Mouse (Mus musculus): ENCODE measurements at regions not wholly inside any gene's neighbourhood (a gene's known extent, or its start where the extent isn't known, plus 50 kb on each side); places are given as distances from the start of the nearest gene placed in this dataset.

DNA sequence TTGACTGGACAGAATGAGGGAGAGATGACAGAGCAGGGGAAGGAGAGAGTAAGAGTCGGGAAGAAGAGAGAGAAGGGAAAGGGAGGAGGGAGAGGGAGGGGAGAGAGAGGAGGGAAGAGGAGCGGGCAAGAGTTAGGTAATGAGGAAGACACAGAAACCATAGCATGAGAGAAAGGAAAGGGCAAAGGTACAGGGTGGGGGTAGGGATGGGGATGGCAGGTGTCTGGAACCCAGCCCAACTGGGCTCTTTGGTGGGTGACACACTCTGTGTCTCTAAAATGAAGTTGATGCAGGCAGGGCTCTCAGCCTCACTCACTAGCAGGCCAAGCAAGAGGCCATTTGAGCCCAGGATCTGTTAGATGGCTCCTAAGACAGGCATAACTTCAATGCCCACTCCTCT lies 263.1 kb downstream of the Matn1 start:
- Histone ChIP-seq H3K4me3 (replicated peaks; ENCODE audit: low read length) (no peak overlapping the region), H3K27me3 (ENCODE audit: control insufficient read depth, insufficient read depth, low read length) (no peaks in the 10 kb centered on the region), H3K9me3 (ENCODE audit: control insufficient read depth, low read length) (0 out of 2 replicates have a peak, but pooled peaks cover 5% of the 10 kb centered on the region), H3K4me1 (replicated peaks; ENCODE audit: control insufficient read depth, insufficient read depth, low read length) (peaks cover 22% of the 10 kb centered on the region), H3K27ac (no peak overlapping the region), H3K4me2 (replicated peaks) (no peak overlapping the region), H3K9ac (no peak overlapping the region), H3K36me3 (replicated peaks; ENCODE audit: control insufficient read depth, insufficient read depth) (no peaks in the 10 kb centered on the region)
- ATAC-seq (ENCODE audit: low FRiP score) (no peak), DNase-seq (ENCODE audit: low spot score) (no peak)
- 58% methylated on average over 2 of the region's 2 CpGs for WGBS

- 62% methylated on average over 9 of the region's 9 CpGs for WGBS
- ATAC-seq (ENCODE audit: low FRiP score) (no peak), DNase-seq (ENCODE audit: low spot score) (no peak)
- no peaks in the 10 kb centered on the region for H3K27me3 ChIP-seq (ENCODE audit: control insufficient read depth, insufficient read depth, low read length)
- H3K4me3 ChIP-seq (replicated peaks; ENCODE audit: low read length), result no peak overlapping the region
- 0 out of 2 replicates have a peak, but pooled peaks cover 5% of the 10 kb centered on the region for H3K9me3 ChIP-seq (ENCODE audit: control insufficient read depth, low read length)
- peaks cover 22% of the 10 kb centered on the region for H3K4me1 ChIP-seq (replicated peaks; ENCODE audit: control insufficient read depth, insufficient read depth, low read length)
- no peak overlapping the region for H3K4me2 ChIP-seq (replicated peaks)
- no peak overlapping the region for H3K9ac ChIP-seq
- no peaks in the 10 kb centered on the region for H3K36me3 ChIP-seq (replicated peaks; ENCODE audit: control insufficient read depth, insufficient read depth)
- no peak overlapping the region for H3K27ac ChIP-seq
Observed at GRCm38 (mm10) chr4:131208166-131208565, 264.0 kb downstream of the Matn1 start.

DNA sequence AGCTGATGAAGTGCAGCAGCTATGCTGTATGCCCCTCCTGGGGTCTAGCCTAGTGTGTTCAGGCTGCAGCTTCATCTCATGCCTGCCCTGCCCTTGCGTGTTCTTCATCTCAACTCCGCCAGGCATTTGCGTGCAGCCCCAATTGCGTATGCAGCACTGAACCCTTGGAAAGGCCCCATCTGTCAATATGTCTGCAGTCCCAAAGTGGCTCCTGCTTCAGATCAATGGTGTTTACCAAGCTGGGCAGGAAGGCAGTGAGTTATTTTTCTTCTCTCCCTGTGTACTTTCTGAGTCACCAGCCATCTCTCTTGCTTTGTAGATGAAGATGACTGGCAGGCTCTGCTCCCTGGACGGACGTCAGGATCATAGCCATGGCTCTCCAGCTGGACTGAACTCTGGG lies 264.5 kb downstream of the Matn1 start:
- WGBS, result 64% methylated on average over 6 of the region's 6 CpGs
- Histone ChIP-seq H3K27ac (no peak overlapping the region), H3K4me1 (replicated peaks; ENCODE audit: control insufficient read depth, insufficient read depth, low read length) (peaks cover 22% of the 10 kb centered on the region), H3K4me2 (replicated peaks) (no peak overlapping the region), H3K27me3 (ENCODE audit: control insufficient read depth, insufficient read depth, low read length) (no peaks in the 10 kb centered on the region), H3K36me3 (replicated peaks; ENCODE audit: control insufficient read depth, insufficient read depth) (no peaks in the 10 kb centered on the region), H3K4me3 (replicated peaks; ENCODE audit: low read length) (no peak overlapping the region), H3K9ac (no peak overlapping the region), H3K9me3 (ENCODE audit: control insufficient read depth, low read length) (0 out of 2 replicates have a peak, but pooled peaks cover 5% of the 10 kb centered on the region)
- DNase-seq (ENCODE audit: low spot score), result no peak
- ATAC-seq (ENCODE audit: low FRiP score), result no peak

- Histone ChIP-seq H3K4me3 (replicated peaks; ENCODE audit: low read length) (no peak overlapping the region), H3K9me3 (ENCODE audit: control insufficient read depth, low read length) (0 out of 2 replicates have a peak, but pooled peaks cover 5% of the 10 kb centered on the region), H3K4me2 (replicated peaks) (no peak overlapping the region), H3K27ac (no peak overlapping the region), H3K27me3 (ENCODE audit: control insufficient read depth, insufficient read depth, low read length) (no peaks in the 10 kb centered on the region), H3K4me1 (replicated peaks; ENCODE audit: control insufficient read depth, insufficient read depth, low read length) (peaks cover 9% of the 10 kb centered on the region; the same call in 1 of the 2 replicates), H3K9ac (no peak overlapping the region), H3K36me3 (replicated peaks; ENCODE audit: control insufficient read depth, insufficient read depth) (no peaks in the 10 kb centered on the region)
- 54% methylated on average over 4 of the region's 4 CpGs for WGBS
- no peak for DNase-seq (ENCODE audit: low spot score)
- ATAC-seq (ENCODE audit: low FRiP score), result no peak
Observed at GRCm38 (mm10) chr4:131212711-131213110, 268.5 kb downstream of the Matn1 start.

- Histone ChIP-seq H3K9me3 (ENCODE audit: control insufficient read depth, low read length) (0 out of 2 replicates have a peak, but pooled peaks cover 4% of the 10 kb centered on the region), H3K4me2 (replicated peaks) (no peak overlapping the region)
Observed at GRCm38 (mm10) chr4:131215682-131216081, 271.5 kb downstream of the Matn1 start.

DNA sequence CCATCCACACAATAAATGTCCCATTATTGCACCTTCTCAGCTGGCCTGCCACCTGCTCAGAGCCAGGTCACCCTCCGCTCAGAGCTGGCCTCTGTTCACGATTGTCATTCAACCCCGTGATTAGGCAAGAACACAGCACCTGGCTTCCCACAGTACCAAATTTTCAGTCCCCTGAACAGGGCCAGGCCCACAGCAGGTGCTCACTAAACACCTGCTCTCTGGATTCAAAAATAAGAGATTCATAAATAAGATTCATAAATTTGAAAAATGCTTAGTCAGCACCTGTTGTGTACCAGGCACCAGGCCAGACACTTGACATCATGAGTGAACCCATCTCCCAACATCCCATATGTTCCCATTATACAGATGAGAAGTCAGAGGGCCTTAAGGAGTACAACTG lies 272.2 kb downstream of the Matn1 start:
- Histone ChIP-seq H3K4me1 (replicated peaks; ENCODE audit: control insufficient read depth, insufficient read depth, low read length) (no peaks in the 10 kb centered on the region), H3K27ac (no peak overlapping the region), H3K9me3 (ENCODE audit: control insufficient read depth, low read length) (no peaks in the 10 kb centered on the region), H3K36me3 (replicated peaks; ENCODE audit: control insufficient read depth, insufficient read depth) (no peaks in the 10 kb centered on the region), H3K4me2 (replicated peaks) (no peak overlapping the region), H3K27me3 (ENCODE audit: control insufficient read depth, insufficient read depth, low read length) (no peaks in the 10 kb centered on the region), H3K9ac (no peak overlapping the region), H3K4me3 (replicated peaks; ENCODE audit: low read length) (no peak overlapping the region)
- WGBS, result 96% methylated on average over 3 of the region's 3 CpGs
- ATAC-seq (ENCODE audit: low FRiP score) (no peak), DNase-seq (ENCODE audit: low spot score) (no peak)

More at GRCm38 (mm10) chr4:131215682-131216081, 271.5 kb downstream of the Matn1 start:
- Histone ChIP-seq H3K4me3 (replicated peaks; ENCODE audit: low read length) (no peak overlapping the region), H3K4me1 (replicated peaks; ENCODE audit: control insufficient read depth, insufficient read depth, low read length) (no peaks in the 10 kb centered on the region), H3K9ac (no peak overlapping the region), H3K27me3 (ENCODE audit: control insufficient read depth, insufficient read depth, low read length) (no peaks in the 10 kb centered on the region), H3K27ac (no peak overlapping the region), H3K36me3 (replicated peaks; ENCODE audit: control insufficient read depth, insufficient read depth) (no peaks in the 10 kb centered on the region)
- DNase-seq (ENCODE audit: low spot score) (no peak), ATAC-seq (ENCODE audit: low FRiP score) (no peak)
- WGBS, result 86% methylated on average over 11 of the region's 11 CpGs

DNA sequence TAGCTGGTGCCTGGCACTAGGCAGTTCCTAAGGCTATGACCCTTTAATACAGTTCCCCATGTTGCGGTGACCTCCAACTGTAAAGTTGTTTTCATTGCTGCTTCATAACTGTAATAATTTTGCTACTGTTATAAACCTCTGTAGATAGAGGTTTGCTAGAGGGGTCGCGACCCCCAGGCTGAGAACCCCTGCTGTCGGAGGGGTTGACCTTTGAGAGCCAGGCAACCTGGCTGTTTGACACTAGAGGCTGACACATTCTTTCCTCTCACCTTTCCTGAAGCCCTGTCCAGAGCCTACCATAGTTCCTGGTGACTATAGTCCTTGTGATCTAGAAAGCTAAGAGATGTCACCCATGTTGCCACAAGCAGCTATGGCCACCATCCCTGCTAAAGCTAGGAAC lies 272.9 kb downstream of the Matn1 start:
- Histone ChIP-seq H3K4me3 (replicated peaks; ENCODE audit: low read length) (no peak overlapping the region), H3K9ac (no peak overlapping the region), H3K4me1 (replicated peaks; ENCODE audit: control insufficient read depth, insufficient read depth, low read length) (no peaks in the 10 kb centered on the region), H3K4me2 (replicated peaks) (no peak overlapping the region), H3K36me3 (replicated peaks; ENCODE audit: control insufficient read depth, insufficient read depth) (no peaks in the 10 kb centered on the region), H3K27ac (no peak overlapping the region), H3K9me3 (ENCODE audit: control insufficient read depth, low read length) (no peaks in the 10 kb centered on the region), H3K27me3 (ENCODE audit: control insufficient read depth, insufficient read depth, low read length) (no peaks in the 10 kb centered on the region)
- WGBS, result 95% methylated on average over 4 of the region's 4 CpGs
- DNase-seq (ENCODE audit: low spot score), result no peak
- ATAC-seq (ENCODE audit: low FRiP score), result no peak

GRCm38 (mm10) chr4:131217571-131218155 lies 273.5 kb downstream of the Matn1 start:
- WGBS, result 69% methylated on average over 7 of the region's 7 CpGs
- H3K27ac ChIP-seq, result no peak overlapping the region
- H3K9ac ChIP-seq, result no peak overlapping the region
- H3K9me3 ChIP-seq (ENCODE audit: control insufficient read depth, low read length), result no peaks in the 10 kb centered on the region
- no peak for DNase-seq (ENCODE audit: low spot score)
- no peaks in the 10 kb centered on the region for H3K27me3 ChIP-seq (ENCODE audit: control insufficient read depth, insufficient read depth, low read length)
- H3K4me2 ChIP-seq (replicated peaks), result no peak overlapping the region
- no peaks in the 10 kb centered on the region for H3K36me3 ChIP-seq (replicated peaks; ENCODE audit: control insufficient read depth, insufficient read depth)
- H3K4me3 ChIP-seq (replicated peaks; ENCODE audit: low read length), result no peak overlapping the region
- no peak for ATAC-seq (ENCODE audit: low FRiP score)
- H3K4me1 ChIP-seq (replicated peaks; ENCODE audit: control insufficient read depth, insufficient read depth, low read length), result no peaks in the 10 kb centered on the region

DNA sequence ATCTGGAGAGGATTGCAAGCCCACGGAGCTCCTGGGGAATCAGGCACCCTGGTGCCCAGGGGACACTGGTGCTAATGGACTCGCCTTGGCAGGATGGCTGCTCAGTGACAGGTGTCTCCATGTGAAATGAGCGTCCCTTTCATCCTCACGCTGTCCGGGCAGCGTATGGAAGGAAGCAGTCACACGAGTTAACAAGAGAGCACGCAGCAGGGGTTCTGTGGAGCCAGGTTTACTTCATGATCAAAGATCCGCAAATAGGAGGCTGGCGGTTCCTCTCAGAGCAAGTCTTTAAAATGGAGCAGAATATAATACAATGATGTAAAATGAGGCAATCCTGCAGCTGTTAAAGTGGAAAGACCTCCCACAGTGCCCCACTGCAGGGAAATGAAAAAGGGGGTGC lies 276.8 kb downstream of the Matn1 start:
- H3K27ac ChIP-seq, result no peak overlapping the region
- DNase-seq (ENCODE audit: low spot score), result no peak
- no peak overlapping the region for H3K9ac ChIP-seq
- no peak overlapping the region for H3K4me3 ChIP-seq (replicated peaks; ENCODE audit: low read length)
- H3K36me3 ChIP-seq (replicated peaks; ENCODE audit: control insufficient read depth, insufficient read depth), result no peaks in the 10 kb centered on the region
- ATAC-seq (ENCODE audit: low FRiP score), result no peak
- no peaks in the 10 kb centered on the region for H3K27me3 ChIP-seq (ENCODE audit: control insufficient read depth, insufficient read depth, low read length)
- WGBS, result 63% methylated on average over 10 of the region's 10 CpGs
- H3K4me2 ChIP-seq (replicated peaks), result no peak overlapping the region
- H3K4me1 ChIP-seq (replicated peaks; ENCODE audit: control insufficient read depth, insufficient read depth, low read length), result no peaks in the 10 kb centered on the region
- H3K9me3 ChIP-seq (ENCODE audit: control insufficient read depth, low read length), result no peaks in the 10 kb centered on the region

DNA sequence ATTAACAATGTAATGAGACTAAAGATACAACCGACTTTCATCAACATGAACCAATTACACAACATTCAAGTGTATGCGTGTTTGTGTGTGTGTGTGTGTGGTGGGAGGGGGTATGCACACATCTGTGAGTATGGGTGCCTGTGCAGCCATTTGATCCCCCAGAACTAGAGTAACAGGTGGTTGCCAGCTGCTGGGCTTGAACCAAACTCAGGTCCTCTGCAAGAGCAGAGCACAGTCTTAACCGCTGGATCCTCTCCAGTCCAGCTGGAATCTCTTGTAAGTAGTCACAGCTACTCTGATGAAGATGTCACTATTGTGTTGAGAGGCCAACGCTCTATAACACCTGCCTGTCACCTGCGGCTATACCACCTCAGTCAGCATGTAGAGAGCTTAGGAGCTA lies 286.2 kb downstream of the Matn1 start:
- Histone ChIP-seq H3K4me2 (replicated peaks) (no peak overlapping the region), H3K36me3 (replicated peaks; ENCODE audit: control insufficient read depth, insufficient read depth) (no peaks in the 10 kb centered on the region), H3K27me3 (ENCODE audit: control insufficient read depth, insufficient read depth, low read length) (no peaks in the 10 kb centered on the region), H3K9me3 (ENCODE audit: control insufficient read depth, low read length) (no peaks in the 10 kb centered on the region), H3K4me3 (replicated peaks; ENCODE audit: low read length) (no peak overlapping the region), H3K9ac (no peak overlapping the region), H3K4me1 (replicated peaks; ENCODE audit: control insufficient read depth, insufficient read depth, low read length) (no peaks in the 10 kb centered on the region), H3K27ac (no peak overlapping the region)
- DNase-seq (ENCODE audit: low spot score), result no peak
- no peak for ATAC-seq (ENCODE audit: low FRiP score)
- WGBS, result 92% methylated on average over 5 of the region's 5 CpGs

Data from hindbrain, embryonic 14.5 days (tissue).